Mouse (Mus musculus): ENCODE data around the gene Agap2. TPM values are rescaled to one million over a fixed set of nuclear protein-coding genes. Genes with fewer than 3 reads are reported as not detected.

Gene Agap2
- total and polyA plus RNA-seq, 3 experiments = 24.8 to 43.5 (median 26.1) TPM

GRCm38 (mm10) chr10:127076082-127076481, 998 bp downstream of the Agap2 start:
- Histone ChIP-seq H3K27ac (ENCODE audit: insufficient read depth, low read depth) (no peak overlapping the region), H3K4me2 (ENCODE audit: insufficient read depth, low read depth, poor library complexity, severe bottlenecking) (peak overlapping the region; percentile 59), H3K4me3 (replicated peaks in 1 of 3; ENCODE audit: low read depth in 2 of 3, low read length in 2 of 3, poor library complexity in 1 of 3) (peak overlapping the region; percentile 68 to 88 (median 77)), H3K79me2 (replicated peaks; ENCODE audit: control insufficient read depth, extremely low read depth, insufficient read depth, poor library complexity, severe bottlenecking) (peaks cover 9% of the 10 kb centered on the region), H3K9me3 (replicated peaks; ENCODE audit: low read length) (no peaks in the 10 kb centered on the region), H3K27me3 (replicated peaks) (no peaks in the 10 kb centered on the region), H3K36me3 (replicated peaks in 1 of 2; ENCODE audit: control insufficient read depth in 1 of 2, insufficient read depth in 1 of 2, low read length in 1 of 2) (peaks cover 16 to 35% of the 10 kb centered on the region in 2 experiments), H3K9ac (ENCODE audit: insufficient read depth, low read depth) (peak overlapping the region; percentile 59; the same call in 1 of the 2 replicates), H3K4me1 (ENCODE audit: control insufficient read depth in 1 of 2, insufficient read depth in 2 of 2) (peaks cover 8 to 24% of the 10 kb centered on the region in 2 experiments; a peak in 3 of 4 replicates)
- dilution Hi-C loops (cut with MboI; ENCODE audit: extremely low pct_ligation_motif_present, extremely low pct_unique_long_range_greater_than_20kb, low sequenced_read_pairs) = no loop called here
- DNase-seq (ENCODE audit: extremely low read depth) = peak; percentile 76
- TF ChIP-seq SMC3 (IDR thresholded peaks at IDR 0.05; ENCODE audit: low read depth, low read length) = no peak
- no peak for TF ChIP-seq JUN (IDR thresholded peaks at IDR 0.05; ENCODE audit: insufficient read depth, low read depth, low read length)
- TF ChIP-seq CHD1 (IDR thresholded peaks at IDR 0.05; ENCODE audit: low read depth, low read length) = no peak
- no peak for TF ChIP-seq USF2 (conservative IDR thresholded peaks at IDR 0.05; ENCODE audit: low read depth, low read length)
- no peak for TF ChIP-seq POLR2A (IDR thresholded peaks at IDR 0.05; ENCODE audit: low read depth, low read length)
- no peak; the same call in 1 of the 2 replicates for TF ChIP-seq TCF12 (IDR thresholded peaks at IDR 0.05; ENCODE audit: low read depth, low read length)
- no peak for TF ChIP-seq TBP (conservative IDR thresholded peaks at IDR 0.05; ENCODE audit: low read depth, low read length)
- no peak for TF ChIP-seq MAZ (IDR thresholded peaks at IDR 0.05; ENCODE audit: low read depth, low read length)
- TF ChIP-seq MYC (IDR thresholded peaks at IDR 0.05; ENCODE audit: low read depth, low read length) = no peak
- TF ChIP-seq NRF1 (IDR thresholded peaks at IDR 0.05; ENCODE audit: low read depth, low read length) = no peak
- no peak for TF ChIP-seq ZNF384 (IDR thresholded peaks at IDR 0.05; ENCODE audit: low read depth, low read length)
- in situ Hi-C loops (cut with MboI; ENCODE audit: low pct_ligation_motif_present, low pct_unique_long_range_greater_than_20kb, low sequenced_read_pairs) = no loop called here

GRCm38 (mm10) chr10:127077515-127077914, 2.4 kb downstream of the Agap2 start:
- Histone ChIP-seq H3K27ac (ENCODE audit: insufficient read depth, low read depth) (no peak overlapping the region), H3K4me1 (ENCODE audit: control insufficient read depth in 1 of 2, insufficient read depth in 2 of 2) (peaks cover 4 to 20% of the 10 kb centered on the region in 2 experiments; a peak in 3 of 4 replicates), H3K36me3 (replicated peaks in 1 of 2; ENCODE audit: control insufficient read depth in 1 of 2, insufficient read depth in 1 of 2, low read length in 1 of 2) (peaks cover 16 to 49% of the 10 kb centered on the region in 2 experiments), H3K9ac (ENCODE audit: insufficient read depth, low read depth) (no peak overlapping the region), H3K9me3 (replicated peaks; ENCODE audit: low read length) (no peaks in the 10 kb centered on the region), H3K4me2 (ENCODE audit: insufficient read depth, low read depth, poor library complexity, severe bottlenecking) (no peak overlapping the region), H3K79me2 (replicated peaks; ENCODE audit: control insufficient read depth, extremely low read depth, insufficient read depth, poor library complexity, severe bottlenecking) (peaks cover 9% of the 10 kb centered on the region), H3K4me3 (replicated peaks in 1 of 3; ENCODE audit: low read depth in 2 of 3, low read length in 2 of 3, poor library complexity in 1 of 3) (no peak overlapping the region), H3K27me3 (replicated peaks) (no peaks in the 10 kb centered on the region)
- dilution Hi-C loops (cut with MboI; ENCODE audit: extremely low pct_ligation_motif_present, extremely low pct_unique_long_range_greater_than_20kb, low sequenced_read_pairs) = no loop called here
- in situ Hi-C loops (cut with MboI; ENCODE audit: low pct_ligation_motif_present, low pct_unique_long_range_greater_than_20kb, low sequenced_read_pairs) = no loop called here
- no peak for DNase-seq (ENCODE audit: extremely low read depth)
- no peak for TF ChIP-seq NELFE (IDR thresholded peaks at IDR 0.05; ENCODE audit: low read depth, low read length)
- TF ChIP-seq ETS1 (conservative IDR thresholded peaks at IDR 0.05; ENCODE audit: low read depth, low read length) = no peak
- no peak for TF ChIP-seq ZNF384 (IDR thresholded peaks at IDR 0.05; ENCODE audit: low read depth, low read length)
- TF ChIP-seq NRF1 (IDR thresholded peaks at IDR 0.05; ENCODE audit: low read depth, low read length) = no peak
- TF ChIP-seq UBTF (IDR thresholded peaks at IDR 0.05; ENCODE audit: low read depth, low read length) = no peak
- no peak for TF ChIP-seq TCF12 (IDR thresholded peaks at IDR 0.05; ENCODE audit: low read depth, low read length)
- TF ChIP-seq MAFK (IDR thresholded peaks at IDR 0.05; ENCODE audit: insufficient replicate concordance, low read length) = no peak
- TF ChIP-seq USF1 (IDR thresholded peaks at IDR 0.05; ENCODE audit: low read depth, low read length) = no peak
- TF ChIP-seq CHD2 (IDR thresholded peaks at IDR 0.05; ENCODE audit: low read length) = no peak
- no peak for TF ChIP-seq TBP (conservative IDR thresholded peaks at IDR 0.05; ENCODE audit: low read depth, low read length)
- no peak for TF ChIP-seq MAZ (IDR thresholded peaks at IDR 0.05; ENCODE audit: low read depth, low read length)
- no peak for TF ChIP-seq E2F4 (IDR thresholded peaks at IDR 0.05; ENCODE audit: insufficient replicate concordance, low read depth, low read length)
- no peak for TF ChIP-seq ELF1 (IDR thresholded peaks at IDR 0.05; ENCODE audit: low read depth, low read length)
- no peak for TF ChIP-seq SIN3A (IDR thresholded peaks at IDR 0.05; ENCODE audit: low read length)
- no peak for TF ChIP-seq IRF4 (IDR thresholded peaks at IDR 0.05; ENCODE audit: low read depth, low read length)
- TF ChIP-seq KAT2A (IDR thresholded peaks at IDR 0.05; ENCODE audit: insufficient replicate concordance, low read length) = no peak
- no peak for TF ChIP-seq CTCF (conservative IDR thresholded peaks at IDR 0.05 in 1 of 2, IDR thresholded peaks at IDR 0.05 in 1 of 2; ENCODE audit: low read depth in 2 of 2, low read length in 2 of 2)
- TF ChIP-seq HCFC1 (IDR thresholded peaks at IDR 0.05; ENCODE audit: low read depth, low read length) = no peak

Measured in CH12.LX (cell line).